Mouse (Mus musculus) lung, postnatal 36 days (tissue): ENCODE results near the gene Lrrk1.

Experiments
- DNase-seq: peaks from one replicate; pipeline ENCODE4 v3.0.0; 2022; ENCODE audit warnings: mixed read lengths

Gene Lrrk1

GRCm38 (mm10) chr7:66182075-66182715 is 206.0 kb downstream of the Lrrk1 start:
- no peak for DNase-seq

- peak; percentile 48 for DNase-seq
These were observed 207.3 kb downstream of the Lrrk1 start for GRCm38 (mm10) chr7:66180711-66181365.

- no peak for DNase-seq
These were observed 207.9 kb downstream of the Lrrk1 start for GRCm38 (mm10) chr7:66180260-66180659.

- no peak for DNase-seq
These were observed 208.4 kb downstream of the Lrrk1 start for GRCm38 (mm10) chr7:66179711-66180110.

GRCm38 (mm10) chr7:66179120-66179581 is 209.0 kb downstream of the Lrrk1 start:
- peak; percentile 74 for DNase-seq

GRCm38 (mm10) chr7:66178101-66178500 is 210.0 kb downstream of the Lrrk1 start:
- no peak for DNase-seq

- DNase-seq = no peak
These were observed 211.2 kb downstream of the Lrrk1 start for GRCm38 (mm10) chr7:66176929-66177328.
